Mouse (Mus musculus): Measurements from ENCODE around the gene Hoxa1.

Gene Hoxa1

DNA sequence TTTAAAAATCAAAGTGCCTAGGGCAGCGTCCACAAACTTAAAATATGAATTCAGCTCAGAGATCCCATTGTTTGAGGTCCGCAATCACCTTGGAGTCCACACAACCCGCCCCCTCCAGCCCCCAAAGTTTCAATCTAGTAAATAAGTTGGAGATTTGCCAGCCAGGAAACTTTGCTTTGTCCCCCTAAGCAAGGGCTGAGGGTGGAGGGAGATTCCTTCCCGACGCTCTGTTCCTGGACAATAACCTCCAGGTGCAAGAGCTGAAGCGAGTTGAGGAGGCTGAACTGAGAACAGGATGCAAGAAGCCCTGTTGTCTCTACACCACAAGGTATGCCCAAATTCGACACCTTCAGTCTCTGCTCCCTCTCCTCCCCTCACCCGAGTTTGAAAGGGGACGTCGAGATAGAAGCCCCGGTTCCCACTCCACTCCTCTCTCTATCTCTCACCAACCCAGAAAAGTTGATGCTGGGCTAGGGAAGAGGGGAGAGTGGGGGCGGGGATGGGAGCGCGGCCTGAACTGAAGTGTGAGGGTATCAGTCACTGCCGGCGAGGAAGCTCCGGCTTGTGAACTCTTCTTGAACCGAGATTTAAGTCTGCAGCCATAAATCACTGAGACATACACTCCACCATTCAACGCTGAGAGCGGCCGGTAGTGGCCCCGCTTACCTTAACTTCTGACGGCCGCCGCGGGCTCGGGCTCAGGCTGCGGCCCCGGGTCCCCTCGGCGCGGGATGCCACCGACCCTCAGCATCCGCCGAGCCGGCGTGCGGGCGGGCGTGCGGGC, 17.0 kb upstream of the Hoxa1 start:
- in situ Hi-C loops (cut with MboI; ENCODE audit: unreplicated experiment in 2 of 2) = no loop called here

DNA sequence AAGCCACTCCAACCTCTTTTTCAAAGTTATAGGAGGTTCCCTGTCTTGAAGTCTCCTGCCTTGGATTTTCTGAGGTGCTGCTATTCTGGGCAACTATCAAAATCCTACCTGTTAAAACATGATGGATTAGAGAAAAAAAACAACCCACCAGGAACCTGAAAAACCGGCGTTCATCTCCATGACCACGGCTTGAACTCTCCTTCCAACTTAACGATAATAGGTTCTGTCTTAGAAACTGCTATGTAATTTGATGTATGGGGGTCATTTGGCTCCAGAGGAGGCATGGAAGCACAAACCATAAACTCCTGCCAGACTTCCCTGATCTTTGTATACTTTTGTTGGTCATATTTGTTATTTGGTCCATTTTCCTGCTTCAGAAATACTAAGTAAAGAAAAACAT, 15.5 kb upstream of the Hoxa1 start:
- in situ Hi-C loops (cut with MboI; ENCODE audit: unreplicated experiment in 2 of 2) = no loop called here

DNA sequence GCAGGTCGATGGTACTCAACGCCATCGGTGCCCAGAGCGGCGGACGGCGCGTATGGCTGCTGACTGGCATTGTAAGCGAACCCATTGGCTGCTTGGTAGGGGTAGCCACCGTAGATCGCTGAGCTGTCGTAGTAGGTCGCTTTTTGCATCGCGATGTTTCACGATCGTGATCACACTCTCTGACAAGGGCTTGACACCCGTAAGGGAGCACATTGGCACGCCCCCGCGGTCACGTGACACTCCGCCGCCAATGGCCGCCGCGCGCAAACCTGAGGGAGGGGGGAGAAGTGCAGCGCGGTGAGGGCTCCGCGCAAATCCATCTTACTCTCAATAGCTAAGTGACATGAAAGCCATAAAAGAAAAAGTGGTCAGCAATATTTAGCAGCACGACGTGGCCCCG, 14.4 kb upstream of the Hoxa1 start:
- in situ Hi-C loops (cut with MboI; ENCODE audit: unreplicated experiment in 2 of 2) = no loop called here

DNA sequence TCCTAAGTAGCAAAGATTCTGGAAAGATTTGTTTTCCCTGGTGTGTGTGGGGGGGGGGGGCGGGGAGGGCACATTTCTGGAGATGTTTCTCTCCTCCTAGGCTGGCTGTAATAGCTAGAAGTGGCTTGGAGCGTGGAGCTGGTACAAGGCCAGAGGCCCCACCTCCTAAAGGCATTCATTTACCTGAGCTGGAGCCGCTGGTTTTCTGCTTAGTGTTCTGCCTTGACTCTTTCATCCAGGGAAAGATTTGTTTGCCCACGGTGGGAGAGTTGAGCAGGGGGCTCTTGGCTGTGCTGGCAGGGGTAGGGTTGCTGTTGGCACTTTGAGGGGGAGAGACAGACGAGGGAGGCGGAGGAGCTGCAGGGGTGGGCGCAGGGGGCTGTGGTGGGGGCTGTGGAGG, 13.8 kb upstream of the Hoxa1 start:
- in situ Hi-C loops (cut with MboI; ENCODE audit: unreplicated experiment in 2 of 2) = no loop called here

DNA sequence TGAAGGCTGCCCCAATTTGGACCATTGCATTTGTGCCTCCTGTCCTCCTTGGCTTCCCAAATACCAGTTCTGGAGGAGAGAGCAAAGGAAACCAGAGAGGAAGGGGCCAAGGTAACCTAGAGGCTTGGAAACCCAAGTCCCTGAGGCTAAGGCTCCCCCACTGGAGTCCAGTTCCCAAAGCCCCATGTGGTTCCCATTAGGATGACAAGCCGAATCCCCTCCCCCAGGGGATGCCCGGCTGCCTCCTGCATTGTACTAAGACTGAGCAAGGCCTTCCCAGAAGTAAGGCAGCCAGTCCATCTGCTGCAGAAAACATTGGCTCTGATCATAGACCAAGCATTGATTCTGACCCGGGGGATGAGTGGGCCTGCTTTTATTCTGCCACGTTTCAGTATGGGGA, 13.2 kb upstream of the Hoxa1 start:
- in situ Hi-C loops (cut with MboI; ENCODE audit: unreplicated experiment in 2 of 2) = no loop called here

DNA sequence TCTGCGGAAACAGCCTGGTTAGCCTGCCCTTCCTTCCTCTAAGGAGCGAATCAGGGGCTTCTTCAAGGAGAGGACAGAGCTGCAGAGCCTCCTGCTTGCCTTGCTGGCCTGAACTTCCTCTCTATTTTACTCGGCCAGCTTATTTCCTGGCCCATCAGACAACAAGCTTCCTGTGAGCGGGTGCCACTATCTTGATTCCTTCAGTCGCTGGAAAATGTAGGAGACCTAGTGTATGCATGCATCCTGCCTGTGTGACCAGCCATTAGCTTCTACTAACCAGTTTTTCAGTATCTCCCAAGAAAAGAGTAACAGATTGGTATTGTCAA, 12.7 kb upstream of the Hoxa1 start:
- in situ Hi-C loops (cut with MboI; ENCODE audit: unreplicated experiment in 2 of 2) = no loop called here

DNA sequence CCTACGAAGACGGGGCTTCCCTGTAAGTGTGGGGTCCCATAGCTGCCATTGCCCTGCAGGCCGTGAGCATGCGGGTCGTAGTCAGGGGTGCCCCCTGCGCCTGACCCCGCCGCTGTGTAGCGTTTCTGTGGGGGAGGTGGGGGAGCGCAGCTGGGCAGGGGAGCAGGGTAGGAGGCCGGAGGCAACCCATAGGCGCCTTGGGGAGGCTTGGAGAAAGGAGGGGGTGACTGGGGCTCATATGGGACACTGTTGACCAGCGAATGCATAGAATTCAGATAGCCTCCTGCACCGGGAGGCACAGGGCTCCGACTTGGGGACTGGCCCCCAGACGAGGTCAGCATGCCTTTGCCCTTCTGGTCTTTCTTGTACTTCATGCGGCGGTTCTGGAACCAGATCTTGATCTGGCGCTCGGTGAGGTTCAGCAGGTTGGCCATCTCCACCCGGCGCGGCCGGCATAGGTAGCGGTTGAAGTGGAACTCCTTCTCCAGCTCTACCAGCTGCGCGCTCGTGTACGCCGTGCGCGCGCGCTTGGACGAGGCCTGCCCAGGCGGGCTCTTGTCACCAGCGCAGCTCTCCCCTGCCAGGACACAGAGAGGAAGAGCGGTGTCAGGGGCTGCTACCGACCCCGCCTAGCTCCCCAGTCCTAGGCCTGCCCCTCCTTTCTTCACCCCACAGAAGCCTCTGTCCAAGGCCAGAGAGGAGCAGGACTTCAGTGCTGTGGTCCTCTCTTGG, 12.2 kb upstream of the Hoxa1 start:
- in situ Hi-C loops (cut with MboI; ENCODE audit: unreplicated experiment in 2 of 2) = no loop called here

DNA sequence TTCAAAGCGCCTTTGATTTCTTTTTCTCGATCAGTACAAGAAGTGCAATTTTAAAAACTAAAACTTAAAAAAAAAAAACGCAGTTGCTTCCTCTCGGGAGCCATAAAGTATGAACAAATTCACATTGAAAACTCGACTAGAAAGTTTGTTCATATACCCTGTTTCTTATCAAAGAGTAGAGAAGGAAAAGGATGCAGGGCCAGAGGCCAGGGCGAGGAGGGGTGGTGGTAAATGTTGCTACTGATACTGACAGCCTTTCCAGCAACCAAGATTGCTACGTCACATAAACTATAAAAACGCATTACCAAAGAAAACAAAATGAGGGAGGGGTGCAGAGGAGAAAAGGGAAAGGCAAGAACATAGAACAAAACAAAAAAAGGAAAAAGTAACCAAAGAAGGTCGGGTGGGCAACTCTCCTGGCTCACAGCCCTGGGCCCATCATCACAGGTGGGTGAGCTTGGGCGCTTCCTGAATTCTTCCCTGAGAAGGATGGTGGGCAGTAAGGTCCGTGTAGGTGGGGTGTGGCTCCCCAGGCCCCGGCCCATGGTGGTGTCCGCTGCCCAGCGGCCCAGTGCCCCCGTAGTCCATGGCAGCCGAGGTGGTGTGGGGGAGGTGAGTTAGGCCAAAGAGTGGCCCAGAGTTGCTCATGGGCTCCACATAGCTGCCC, 11.5 kb upstream of the Hoxa1 start:
- in situ Hi-C loops (cut with MboI; ENCODE audit: unreplicated experiment in 2 of 2) = no loop called here

DNA sequence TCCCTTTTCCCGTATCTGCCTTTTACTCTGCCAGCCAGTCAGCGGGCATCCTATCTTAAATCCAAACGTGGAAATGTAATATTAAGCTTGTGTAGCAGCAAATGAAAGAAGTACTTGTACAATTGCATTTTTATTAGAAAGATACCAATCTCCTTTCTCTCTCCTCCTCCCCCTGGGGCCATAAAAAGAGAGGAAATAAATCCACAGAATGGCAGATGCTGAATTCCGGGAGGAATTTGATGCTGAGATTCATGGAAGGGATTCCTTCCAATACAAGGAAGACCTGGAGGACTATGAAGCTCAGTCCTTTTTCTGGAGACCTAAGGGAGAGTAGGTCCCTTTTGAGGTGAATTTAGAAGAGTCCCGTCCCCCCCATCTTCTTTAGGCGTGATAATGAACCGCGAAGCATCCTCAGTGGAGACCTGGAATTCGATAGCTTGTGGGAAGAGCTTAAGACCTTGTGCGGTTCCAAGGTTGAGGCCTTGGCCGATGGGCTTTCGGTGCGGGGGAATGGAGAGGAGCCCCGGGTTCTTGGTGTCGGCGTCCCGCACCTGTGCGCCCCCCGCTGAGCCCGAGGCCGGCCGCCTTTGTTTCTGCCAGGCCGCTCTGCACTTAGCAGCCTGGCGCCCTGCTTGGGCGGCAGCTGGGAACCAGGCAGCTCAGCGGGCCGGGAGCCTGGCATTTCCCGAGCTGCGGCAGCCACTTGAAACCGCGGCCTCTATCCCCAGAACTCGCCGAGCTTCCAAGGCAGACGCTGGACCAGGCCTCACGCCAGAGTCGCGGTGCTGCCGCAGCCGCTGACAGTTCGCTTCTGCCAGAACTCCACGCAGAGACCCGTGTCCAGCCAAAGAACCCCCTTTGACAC, 10.3 kb upstream of the Hoxa1 start:
- in situ Hi-C loops (cut with MboI; ENCODE audit: unreplicated experiment in 2 of 2) = no loop called here

DNA sequence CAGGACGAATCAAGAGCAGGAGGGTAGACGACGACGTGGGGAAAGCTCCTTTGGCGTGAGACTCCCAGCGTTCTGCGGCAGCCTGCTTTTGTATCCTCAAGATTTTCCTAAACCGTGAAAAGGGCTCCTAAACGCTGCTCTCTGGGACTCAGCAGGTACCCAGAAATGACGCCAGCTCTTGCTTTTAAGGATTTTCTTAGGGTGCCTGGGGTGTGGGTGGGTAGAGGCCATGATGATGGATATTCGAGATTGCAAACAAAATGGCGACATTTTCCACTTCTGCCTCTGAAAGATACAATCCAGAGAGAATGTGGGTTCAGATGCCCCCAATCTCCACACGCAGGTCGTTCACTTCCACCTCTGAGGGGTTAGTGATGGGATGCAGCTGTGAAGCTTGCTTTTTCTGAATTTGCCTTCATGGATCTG, 9.6 kb upstream of the Hoxa1 start:
- in situ Hi-C loops (cut with MboI; ENCODE audit: unreplicated experiment in 2 of 2) = no loop called here

DNA sequence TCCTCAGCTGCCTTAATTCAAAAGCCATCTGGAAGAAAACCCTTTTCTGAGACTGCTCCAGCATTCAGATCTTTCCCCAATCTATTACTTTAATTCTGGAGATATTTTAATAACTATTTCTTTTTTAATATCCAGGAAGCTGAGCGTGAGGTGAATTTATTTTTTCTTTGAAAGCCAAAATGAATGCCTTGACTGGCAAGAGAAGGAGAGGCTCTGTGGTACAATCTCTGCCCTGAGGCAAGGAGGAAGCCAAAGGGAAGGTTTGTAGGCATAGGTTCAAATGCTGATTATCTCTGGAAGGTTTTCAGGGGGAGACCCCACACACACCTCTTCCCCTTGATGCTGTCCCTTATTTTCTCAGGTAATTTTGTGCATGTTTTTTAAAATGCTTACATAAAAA, 9.1 kb upstream of the Hoxa1 start:
- in situ Hi-C loops (cut with MboI; ENCODE audit: unreplicated experiment in 2 of 2) = no loop called here

DNA sequence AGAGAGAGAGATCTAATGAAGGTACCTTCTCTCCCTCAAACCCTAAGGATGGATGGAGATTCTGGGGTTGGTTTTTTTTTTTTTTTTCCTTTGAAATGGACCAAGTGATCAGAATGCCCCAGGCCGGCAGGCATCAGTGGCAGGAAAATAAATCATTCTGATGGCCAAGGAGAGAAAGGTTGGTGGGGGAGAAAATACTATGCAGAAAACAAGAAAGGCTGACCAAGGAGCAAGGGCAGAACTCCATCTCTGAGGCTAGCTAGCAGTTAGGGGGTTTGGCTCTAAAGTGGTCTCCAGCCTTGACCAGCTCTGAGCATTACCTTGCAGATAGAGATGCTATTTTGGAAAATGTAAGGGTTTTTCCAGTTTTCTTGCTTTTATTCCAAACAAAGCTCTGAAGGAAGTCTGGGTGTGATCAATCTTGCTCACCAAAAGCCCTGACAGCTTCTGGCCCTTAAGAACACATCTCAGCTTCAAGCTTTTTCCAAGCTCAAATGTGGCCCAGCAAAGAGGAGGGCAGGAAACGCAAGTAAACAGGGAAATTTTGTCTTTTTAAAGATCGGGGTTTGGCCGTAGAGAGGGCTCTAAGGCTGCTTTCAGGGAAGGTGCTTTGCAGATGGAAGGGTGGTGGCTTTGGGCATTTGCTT, 8.4 kb upstream of the Hoxa1 start:
- in situ Hi-C loops (cut with MboI; ENCODE audit: unreplicated experiment in 2 of 2) = no loop called here

DNA sequence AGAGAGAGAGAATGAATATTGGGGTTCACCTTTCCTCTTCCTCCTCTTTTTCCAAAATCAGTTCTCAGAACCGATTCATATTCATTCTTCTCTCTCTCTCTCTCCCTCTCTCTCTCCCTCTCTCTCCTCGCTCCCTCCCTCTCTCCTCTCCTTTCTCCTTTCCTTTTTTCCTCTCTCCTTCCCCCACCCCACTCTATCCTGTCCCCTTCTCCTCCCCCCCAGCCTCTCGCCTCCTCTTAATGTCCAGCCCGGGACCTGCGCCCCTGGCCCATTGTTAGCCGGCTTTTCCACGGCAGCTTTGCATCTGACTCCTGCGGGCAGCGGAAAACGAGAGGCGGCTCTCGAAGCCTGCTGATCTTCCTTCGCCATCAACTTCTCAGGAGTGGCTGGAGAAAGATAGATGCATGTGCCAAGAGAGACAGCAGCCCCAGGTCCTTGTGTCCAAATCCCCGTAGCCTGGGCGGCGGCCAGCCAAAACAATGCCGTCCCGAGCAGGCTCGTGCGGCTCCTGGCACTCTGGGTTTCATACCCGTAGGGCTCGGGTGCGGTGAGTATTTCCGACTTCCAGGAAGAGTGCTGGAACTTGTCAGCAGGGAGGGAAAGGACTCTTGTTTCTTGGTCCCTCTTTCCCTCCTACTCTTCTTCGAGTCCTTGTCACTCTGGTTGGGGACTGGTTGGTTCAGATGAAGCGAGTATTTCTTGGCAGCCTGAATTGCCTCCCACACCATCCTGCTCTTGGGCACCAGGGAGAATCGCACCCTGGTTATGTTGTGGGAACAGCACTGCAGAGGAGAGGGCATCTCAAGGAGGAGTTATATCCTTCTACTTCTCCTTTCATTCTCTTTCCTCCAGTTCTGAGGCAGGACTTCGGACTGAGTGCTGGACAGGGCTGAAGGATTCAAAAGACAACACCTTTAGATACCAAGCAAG, 7.6 kb upstream of the Hoxa1 start:
- in situ Hi-C loops (cut with MboI; ENCODE audit: unreplicated experiment in 2 of 2) = no loop called here

DNA sequence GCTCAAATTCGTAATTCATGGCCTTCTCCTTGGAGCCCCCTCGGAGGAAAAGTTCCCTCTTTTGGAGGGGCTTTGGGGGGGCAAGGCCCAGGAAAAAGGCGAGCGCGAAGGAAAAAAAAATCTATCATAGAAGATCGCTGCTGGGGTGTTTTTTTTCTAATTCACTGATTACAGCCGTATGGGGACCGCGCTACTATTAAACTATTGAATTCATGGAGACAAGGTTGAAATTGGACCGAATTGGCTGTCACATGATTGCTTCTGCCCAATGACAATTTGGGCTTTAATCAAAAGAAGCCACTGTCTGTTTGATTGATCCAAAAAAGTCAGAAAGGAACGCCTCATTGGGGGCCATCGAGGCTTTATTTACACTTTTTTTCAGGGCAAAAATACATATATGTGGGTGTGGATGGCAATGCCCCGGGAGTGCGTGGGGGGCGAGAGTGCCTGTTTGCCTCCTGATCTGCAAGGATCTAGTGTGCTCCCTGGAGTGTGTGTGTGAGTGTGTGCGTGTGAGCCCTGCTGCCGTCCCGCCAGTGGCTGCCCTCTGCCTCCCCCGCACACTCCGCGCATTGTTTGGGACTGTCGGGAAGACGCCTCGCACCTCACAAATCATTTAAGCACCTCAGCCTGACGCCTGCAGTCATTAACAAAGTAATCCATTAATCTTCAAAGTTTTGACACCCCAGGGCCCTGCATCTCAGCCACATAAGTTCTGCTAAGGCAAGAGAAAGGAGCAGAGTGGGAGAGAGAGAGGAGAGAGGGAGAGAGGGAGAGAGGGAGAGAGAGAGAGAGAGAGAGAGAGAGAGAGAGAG, 6.7 kb upstream of the Hoxa1 start, which contains the start of gene Hoxa2:
Gene Hoxa2, minus strand, starts transcription at position 206 of the 815 bp plus-strand sequence.
- in situ Hi-C loops (cut with MboI; ENCODE audit: unreplicated experiment in 2 of 2) = no loop called here

DNA sequence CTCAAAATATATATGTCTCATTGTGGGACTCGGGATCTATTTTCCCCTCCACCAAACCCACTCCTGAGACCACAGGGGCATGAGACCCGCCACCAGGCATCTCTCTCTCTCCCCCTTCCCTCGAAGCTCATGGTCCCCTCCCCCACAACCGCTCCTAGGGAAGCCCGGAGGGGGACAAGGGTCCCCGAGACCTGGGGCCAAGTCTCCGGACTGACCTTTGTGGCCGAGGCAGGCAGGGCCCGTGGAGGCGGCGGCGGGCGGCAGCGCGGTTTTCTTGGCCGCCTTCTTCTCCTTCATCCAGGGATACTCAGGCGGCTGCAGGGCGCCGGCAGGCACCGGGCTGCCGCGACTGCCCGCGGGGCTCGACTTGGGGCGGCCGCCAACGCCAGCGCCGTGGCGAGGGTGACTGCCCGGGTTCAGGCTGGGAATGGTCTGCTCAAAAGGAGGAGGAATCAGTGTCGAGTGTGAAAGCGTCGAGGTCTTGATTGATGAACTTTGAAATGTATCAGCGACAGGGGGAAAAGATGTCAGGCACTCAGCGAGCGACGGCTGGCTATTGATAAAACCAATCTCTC, 6.0 kb upstream of the Hoxa1 start:
- in situ Hi-C loops (cut with MboI; ENCODE audit: unreplicated experiment in 2 of 2) = no loop called here

DNA sequence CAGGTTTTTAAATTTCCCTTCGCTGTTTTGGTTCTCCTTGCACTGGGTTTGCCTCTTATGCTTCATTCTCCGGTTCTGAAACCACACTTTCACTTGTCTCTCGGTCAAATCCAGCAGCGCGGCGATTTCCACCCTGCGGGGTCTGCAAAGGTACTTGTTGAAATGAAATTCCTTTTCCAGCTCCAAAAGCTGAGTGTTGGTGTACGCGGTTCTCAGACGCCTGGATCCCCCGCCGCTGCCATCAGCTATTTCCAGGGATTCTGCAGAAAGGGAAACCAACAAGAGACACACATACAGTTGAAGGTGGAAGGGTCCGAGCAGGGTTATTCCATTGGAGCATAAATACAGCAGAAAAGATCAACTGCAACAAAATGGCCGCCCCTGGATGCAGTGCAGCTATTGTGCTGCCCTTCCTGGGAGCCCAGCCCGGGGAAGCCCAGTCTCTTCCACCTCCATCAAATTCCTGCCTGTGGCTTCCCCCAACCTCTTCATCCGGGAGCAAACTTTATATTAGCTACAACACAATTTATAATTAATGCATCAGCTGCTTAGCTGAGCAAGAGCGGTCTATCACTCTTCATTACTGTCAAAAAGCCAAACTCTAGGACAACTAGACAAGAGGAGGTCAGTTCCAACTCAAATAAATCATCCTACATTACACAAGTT, 5.4 kb upstream of the Hoxa1 start:
- in situ Hi-C loops (cut with MboI; ENCODE audit: unreplicated experiment in 2 of 2) = no loop called here

DNA sequence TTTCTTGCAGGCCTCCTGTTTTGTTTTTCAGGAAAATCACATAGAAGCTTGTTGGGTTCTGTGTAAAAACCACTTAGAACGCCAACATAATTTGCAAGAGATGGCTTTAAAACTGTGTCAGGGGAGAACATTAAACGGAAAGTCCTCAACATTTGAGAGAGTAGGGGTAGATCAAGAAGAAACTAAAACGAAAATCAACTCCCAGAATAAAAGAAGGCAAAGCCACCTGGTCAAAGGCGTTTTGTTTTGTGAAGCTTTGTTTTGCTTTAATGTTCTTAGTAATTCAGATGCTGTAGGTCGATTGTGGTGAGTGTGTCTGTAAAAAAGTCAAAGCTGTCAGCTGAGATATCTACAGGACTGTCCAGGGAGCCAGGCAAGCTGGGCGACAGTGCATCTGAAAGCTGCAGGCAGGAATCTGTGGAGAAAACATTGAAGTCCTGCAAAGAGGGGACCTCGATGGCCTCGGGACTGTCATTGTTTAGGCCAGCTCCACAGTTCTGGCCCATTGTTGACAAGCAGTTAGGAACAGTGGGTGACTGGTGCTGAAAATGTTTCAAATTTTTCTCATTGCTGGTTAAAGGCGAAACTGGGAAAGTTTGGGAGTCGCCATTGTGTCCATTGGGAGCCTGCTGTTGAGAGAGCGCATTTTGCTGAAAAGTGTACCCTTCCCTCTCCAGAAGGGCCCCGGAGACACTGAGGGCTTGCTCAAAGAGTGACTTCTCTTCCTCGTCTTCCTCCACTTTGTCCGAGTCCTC, 4.7 kb upstream of the Hoxa1 start:
- in situ Hi-C loops (cut with MboI; ENCODE audit: unreplicated experiment in 2 of 2) = no loop called here
